Mouse (Mus musculus) right cerebral cortex, postnatal 10 days (tissue): ENCODE data around the gene Smok3c.
"Not testable (repeated sequence)": the region's sequence is repeated elsewhere in the genome, so short reads cannot be mapped to it uniquely, and the experiment has no call there.

Experiments used
- DNase-seq, 2 experiments: peaks; one replicate each; pipeline ENCODE4 v3.0.0; 2021; ENCODE audit warnings: low spot score in 2 of 2

Smok3c gene

DNA sequence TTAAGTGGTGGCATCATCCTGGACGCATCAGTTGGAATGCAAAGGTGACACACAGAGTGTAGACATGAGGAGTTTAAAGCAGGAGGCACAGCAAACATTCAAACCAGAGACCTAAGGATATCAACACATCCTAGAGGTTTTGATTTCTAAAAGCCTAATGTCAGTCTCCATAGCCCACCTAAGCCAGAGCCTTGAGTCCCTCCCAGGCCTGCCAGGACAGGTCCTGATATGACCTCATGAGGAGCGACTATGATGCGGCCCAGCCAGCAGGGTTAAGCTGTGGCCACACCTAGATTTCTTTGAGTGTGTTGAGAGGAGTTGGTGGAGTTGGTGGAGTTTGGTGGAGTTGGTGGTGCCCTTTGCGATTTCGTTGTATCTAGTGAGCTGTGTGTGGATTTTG, at the start of gene Smok3c:
Gene Smok3c, plus strand, starts transcription at position 301 of the 400 bp plus-strand sequence.
- DNase-seq: not testable (repeated sequence)

DNA sequence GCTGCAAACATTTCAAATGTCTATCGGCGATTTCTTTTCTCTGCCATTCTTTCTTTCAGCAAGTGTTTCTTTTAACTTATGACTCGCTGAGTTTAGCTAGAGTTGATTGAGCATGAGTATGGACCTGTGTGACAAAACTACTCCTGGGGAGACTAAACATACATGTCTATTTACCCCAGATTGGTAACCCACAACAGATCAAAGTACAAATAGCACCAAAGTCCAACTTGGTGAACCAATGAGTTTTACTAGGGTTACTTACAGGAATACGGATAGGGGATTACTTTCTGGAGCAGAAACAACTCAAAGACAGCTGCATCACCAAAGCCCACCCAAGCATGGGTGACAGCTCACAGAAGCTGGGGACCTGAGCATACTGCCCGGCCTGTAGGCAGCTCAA, 43.6 kb upstream of the Smok3c start:
- DNase-seq: no peak

DNA sequence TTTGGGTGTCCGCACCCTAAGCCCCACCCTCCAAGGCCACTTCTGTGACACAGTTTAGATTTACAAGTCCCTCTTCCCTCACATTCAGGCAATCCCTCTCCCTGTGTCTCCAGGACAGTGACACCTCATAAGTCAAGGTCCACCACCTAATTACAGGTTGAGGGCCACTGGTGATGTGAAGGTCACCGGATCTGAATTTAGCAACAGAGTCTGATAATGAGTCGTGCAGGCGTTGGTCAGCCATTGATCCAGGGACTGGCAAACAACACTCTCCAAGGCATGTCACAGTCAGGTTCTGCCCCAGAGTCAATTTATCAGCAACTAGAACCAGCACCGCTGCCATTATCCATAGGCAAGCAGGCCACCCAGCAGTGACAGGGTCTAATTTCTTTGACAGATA, 40.6 kb upstream of the Smok3c start:
- DNase-seq: no peak

DNA sequence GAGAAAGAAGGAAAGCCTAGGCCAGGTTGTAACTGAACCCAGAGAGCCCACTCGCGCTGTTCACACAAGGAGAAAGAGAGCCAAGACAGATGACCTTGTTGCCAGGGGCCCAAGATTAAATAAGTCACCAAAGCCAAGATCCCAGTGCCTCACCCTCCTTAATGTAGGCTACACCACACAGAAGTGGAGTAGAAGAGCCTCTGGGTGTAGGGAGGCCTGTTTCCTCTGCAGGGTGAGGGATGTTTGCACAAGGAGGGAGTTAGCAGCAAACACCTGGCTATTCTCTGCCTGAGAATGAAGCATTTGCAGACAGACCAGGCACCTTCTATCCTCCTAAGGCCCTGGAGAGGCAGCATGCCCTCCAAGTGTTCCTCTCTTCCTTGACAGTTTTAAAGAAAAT, 36.5 kb upstream of the Smok3c start:
- DNase-seq: no peak

DNA sequence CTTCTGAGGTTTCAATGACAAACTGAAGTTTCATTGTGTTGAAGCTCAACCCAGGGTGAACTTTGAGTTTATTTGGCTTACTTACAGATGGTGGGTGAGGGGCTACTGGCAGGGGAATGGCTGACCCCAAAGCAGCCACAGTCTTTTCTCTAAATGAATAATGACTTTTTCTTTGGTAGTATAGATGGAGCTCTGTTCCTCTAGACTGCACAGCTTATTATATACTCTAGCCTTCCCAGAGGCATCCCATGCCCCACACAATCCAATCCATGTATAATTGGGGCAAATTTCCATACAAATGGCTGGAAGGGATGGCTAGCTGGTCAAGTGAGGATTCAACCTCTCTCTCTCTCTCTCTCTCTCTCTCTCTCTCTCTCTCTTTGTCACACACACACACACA, 36.0 kb upstream of the Smok3c start:
- no peak for DNase-seq

DNA sequence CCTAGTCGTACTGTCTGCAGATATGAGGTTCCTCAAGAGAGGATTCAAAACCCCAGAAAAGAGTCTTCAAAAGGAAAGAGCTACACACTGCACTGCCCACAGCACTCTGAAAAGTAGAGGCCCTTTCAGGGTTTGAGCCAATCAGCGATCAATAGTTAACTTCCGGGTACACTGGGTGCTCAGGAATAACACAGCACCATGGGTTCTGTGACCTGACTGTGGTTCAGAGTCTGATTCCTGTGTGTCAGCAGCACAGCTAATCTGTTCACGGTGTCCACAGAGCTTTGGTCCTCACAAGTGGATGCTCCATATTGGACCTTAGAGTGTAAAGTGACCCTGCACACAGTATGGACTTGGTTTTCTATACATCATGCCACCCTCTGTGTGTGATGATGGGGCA, 33.4 kb upstream of the Smok3c start:
- not testable (repeated sequence) for DNase-seq

DNA sequence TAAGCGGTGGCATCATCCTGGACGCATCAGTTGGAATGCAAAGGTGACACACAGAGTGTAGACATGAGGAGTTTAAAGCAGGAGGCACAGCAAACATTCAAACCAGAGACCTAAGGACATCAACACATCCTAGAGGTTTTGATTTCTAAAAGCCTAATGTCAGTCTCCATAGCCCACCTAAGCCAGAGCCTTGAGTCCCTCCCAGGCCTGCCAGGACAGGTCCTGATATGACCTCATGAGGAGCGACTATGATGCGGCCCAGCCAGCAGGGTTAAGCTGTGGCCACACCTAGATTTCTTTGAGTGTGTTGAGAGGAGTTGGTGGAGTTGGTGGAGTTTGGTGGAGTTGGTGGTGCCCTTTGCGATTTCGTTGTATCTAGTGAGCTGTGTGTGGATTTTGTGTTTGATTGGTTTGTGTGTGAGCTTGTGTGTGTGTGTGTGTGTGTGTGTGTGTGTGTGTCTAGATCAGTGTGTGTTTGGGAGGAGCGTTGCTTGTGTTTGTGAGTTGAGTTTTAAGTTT, 32.0 kb upstream of the Smok3c start, which contains the start of the genes Smok3a and Smok3b:
Gene Smok3a, plus strand, starts transcription at position 301 of the 519 bp plus-strand sequence.
Gene Smok3b, plus strand, starts transcription at position 469 of the 519 bp plus-strand sequence.
- not testable (repeated sequence) for DNase-seq

DNA sequence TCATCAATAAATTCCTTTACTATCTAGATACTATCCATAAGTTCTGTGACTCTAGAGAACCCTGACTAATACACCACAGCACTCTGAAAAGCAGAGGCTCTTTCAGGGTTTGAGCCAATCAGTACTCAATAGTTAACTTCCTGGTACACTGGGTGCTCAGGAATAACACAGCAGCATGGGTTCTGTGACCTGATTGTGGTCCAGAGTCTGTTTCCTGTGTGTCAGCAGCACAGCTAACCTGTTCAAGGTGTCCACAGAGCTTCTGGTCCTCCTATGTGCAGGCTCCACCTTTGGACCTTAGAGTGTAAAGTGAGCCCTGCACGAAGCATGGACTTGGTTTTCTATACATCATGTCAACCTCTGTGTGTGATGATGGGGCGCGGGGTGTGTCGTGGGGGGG, 20.8 kb downstream of the Smok3c start:
- DNase-seq: no peak

DNA sequence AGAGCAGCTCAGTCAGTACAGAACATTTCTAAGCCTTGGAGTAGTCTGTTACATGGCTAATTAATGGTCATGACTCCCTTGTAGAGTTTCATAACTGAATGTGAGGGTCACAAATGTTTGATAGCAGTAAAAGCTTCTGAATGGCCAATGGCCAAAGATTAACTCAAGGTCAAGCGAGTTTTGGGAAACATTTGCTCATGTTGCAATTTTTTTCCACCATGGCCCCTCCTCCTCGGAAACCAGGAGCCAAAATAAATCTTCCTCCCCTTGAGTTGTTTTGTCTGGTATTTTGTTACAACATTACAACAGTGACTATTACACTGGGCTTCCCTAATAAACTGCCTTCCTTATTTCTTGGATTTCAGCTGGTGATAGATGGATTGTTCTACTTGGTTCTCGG, 22.7 kb downstream of the Smok3c start:
- no peak for DNase-seq

DNA sequence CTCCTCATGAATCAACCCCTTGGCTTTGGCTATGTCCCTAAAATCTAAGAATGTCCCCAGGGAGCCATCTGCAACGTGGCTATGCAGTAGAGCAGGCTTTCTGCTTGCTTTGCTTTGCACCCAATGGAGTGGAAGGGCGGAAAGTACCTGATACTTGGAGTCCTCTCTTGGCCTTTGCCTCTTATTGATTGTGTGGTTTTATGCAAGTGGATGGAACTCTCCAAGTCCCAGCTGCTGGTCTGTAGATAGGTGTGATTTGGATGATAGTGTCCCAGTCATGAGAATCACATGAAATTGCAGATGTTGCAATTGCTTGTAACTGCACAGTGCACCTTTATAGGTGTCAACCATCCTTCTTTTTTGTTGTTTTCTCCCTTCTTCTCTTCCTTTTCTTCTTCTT, 23.2 kb downstream of the Smok3c start:
- no peak for DNase-seq

DNA sequence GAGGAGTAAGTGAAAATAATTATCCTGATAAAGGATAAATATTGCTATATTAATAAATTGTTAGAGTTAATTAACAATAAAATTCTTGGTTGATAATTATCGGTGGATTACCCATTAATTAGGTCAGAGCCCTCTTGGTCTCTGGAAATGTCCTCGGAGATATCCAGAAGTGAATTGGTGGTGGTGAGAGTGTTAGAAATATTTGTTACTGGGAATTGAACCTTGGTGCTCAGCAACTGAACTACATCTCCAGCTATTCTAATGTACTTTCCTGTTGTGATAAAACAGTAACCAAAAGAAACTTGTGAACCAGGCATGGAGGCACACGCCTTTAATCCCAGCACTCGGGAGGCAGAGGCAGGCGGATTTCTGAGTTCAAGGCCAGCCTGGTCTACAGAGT, 27.5 kb downstream of the Smok3c start:
- DNase-seq: no peak

DNA sequence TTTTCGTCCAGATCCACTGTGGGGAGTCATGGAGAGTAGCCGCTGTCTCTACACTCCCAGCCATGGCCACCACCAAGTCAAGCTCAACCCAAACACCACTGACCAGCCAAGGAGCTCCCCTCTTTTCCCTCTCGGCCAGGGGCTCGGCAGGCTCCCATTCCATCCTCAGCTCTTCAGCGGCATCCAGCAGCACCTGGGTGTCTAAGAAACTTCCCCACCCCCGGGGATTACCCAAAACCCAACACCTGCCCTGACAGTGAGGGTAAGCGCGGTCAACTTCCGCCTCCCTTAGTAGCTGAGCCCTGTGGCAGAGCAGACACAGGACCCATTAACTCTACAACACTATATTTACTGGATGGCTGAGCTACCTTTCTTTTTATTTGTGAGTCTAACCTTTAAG, 28.5 kb downstream of the Smok3c start:
- no peak for DNase-seq

DNA sequence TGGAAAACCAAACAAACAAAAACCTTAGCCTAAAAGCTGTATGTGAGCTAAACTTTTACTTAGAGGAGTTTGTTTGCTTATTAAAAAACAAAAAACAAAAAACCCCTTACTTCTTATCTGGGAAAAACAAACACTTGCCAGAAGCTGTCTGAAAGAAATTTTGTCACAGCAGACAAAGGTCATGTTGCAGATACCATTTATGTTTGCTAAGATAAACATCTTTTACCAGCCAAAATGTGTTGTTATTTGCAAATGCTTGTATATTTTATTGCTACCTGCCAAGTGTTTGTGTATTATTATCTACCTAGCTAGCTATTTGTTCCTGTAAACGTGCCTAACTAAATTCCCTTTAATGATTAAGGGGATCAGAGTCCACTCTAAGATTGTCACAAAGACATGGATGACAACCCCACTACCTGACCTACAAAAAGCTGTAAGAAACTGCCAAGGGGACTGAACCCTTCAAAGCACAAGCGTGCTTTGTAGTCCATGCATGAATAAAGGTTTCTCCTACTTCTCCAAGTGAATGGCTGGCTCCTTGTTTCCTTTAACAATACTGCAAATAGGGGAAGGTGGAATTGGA, 30.4 kb downstream of the Smok3c start:
- no peak for DNase-seq

DNA sequence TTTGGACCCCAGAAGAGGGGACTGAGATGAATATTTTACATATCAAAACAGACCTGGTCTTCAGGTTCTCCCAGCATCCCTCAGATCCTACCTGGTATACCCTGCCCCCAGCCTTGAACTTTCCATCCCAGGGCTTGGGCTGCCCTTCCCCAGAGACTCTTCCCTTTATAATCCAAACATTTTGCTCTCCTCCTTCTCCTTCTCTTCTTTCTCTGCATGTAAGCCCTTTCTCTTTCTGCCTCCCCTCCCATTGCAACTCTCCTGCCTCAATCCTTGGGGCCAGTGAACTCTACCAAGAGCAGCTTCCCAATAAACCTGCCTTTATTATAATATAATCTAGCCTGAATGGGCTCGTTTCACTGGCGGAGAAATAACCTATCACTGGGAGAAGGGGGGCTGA, 30.9 kb downstream of the Smok3c start:
- no peak for DNase-seq

DNA sequence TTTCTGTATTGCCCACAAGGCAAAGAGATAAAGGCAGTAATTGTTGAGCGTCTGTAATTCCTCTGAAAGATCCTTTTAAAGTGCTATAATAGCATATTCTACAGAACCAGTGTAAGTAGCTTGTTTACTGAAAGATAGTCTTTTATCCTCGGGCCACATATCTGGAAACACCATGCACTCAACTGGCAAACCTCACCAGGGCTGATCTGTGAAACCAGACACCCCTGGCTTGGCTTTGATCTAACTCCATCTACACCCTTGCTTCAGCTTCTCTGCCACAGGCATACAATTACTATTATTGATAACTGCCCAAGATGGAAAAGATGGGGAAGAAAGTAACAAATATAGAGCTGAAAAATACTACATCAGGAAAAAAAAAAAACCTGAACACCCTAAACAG, 31.5 kb downstream of the Smok3c start:
- no peak for DNase-seq

DNA sequence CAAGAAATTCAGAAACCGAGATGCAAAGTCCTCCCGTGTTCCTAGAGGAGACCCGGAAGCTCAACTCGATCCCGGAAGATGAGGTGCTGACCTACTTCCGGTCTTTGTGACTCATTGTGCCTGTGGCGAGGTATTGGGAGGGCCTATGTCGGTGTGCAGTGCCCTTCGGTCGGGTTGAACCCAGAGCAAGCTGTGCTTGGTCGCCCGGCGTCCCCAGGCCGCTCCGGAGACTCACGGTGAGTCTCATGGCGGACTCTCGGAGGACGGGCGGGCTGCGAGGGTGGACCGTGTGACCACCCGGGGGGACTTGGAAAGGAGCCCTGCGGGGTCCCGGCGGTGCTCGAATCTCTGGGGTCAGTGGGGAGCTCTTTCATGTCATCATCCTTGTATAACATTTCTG, 32.0 kb downstream of the Smok3c start, which contains the start of gene Zkscan1:
Gene Zkscan1, plus strand, starts transcription at position 89 of the 400 bp plus-strand sequence.
- DNase-seq: peak; percentile 87 to 92

DNA sequence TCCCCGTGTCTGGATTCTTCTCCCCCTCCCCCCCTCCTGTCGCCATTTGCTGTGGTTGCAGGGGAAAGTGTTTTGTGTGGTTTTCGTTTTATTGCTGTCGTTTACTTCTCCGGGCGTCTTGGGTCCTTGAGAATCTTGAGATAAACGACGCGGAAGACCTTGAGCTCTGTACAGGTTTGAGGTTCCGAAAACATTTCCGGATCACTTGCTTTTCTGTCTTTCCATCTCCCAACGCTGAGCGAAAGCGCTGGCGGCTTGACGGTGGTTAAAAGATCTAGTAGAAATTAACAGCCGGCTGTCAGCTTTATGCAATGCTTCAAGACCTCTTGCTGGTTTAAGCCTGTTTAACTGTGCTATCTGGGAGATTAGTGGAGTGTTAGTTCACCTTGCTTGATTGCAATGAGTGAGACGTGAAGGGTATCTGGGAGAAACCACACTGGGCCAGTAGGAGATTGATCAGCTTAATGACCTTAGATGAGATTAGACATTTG, 32.5 kb downstream of the Smok3c start:
- peak; percentile 28 to 35 for DNase-seq

DNA sequence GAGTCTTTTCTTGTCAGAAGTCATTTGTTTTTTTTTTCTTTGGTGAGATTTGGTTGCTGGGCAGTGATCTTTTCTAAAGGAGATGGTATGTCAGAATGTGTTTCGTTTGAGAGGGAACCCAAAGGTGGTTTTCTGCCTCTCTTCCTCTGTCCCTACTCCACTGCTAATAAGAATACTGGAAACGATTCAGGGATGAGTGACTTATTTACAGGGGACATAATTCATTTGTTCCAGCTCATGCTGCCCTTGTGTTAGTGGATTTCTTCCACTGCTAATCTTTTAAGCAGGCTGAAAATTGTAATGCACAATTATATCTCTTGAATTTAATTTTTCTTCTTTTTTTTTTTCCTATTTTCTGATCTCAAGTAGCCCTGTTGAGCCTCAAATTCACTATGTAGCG, 33.8 kb downstream of the Smok3c start:
- DNase-seq: no peak

DNA sequence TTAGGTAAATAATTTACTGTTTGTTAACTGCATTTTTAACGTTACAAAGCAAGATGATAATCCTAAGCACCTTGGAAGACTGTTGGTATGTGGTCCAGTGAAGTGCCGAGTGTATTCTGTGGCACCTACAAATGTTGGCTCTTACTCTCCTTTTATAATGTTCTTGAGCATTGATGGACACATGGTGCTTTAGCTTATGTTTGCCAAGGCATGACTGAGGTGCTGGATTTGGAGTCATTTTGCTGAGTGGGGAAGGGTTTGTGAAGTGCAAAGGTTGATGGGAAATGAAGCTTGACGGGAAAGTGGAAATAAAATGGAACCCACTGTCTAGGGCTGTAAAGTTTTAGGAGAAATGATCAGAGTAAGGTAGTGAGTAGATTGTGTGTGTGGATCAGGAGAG, 35.4 kb downstream of the Smok3c start:
- peak in 1 of 2 experiments; percentile 1 for DNase-seq

DNA sequence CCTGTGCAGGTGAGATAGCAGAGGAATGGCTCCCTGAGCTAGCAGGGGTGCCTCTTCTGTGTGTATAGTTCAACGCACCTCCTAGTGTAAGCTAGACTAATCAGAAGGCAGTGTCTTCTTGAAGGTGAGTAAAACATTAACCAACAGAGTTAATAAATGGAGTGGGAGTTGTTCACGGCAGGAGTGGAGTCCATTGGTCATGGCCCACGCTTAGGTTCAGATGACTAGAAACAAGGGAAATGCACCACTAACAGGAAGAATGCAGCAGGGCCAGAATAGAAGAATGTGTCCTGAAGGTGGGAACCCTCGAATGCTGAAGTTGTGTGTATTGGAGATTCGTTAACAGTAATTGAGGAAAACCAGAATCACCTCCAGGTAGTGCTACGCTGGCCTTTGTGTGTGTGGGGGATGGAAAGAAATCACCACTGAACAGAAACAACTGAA, 36.1 kb downstream of the Smok3c start:
- no peak for DNase-seq

DNA sequence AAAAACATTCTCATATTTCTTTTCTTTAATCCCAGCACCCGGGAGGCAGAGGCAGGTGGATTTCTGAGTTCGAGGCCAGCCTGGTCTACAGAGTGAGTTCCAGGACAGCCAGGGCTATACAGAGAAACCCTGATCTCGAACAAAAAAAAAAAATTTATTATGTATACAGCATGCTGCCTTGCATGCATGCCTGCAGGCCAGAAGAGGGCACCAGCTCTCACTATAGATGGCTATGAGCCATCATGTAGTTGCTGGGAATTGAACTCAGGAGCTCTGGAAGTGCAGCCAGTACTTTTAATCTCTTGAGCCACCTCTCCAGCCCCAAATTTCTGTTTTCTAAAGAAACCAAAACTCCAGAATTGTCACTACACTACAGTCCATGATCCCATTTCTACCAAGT, 37.3 kb downstream of the Smok3c start:
- no peak for DNase-seq

DNA sequence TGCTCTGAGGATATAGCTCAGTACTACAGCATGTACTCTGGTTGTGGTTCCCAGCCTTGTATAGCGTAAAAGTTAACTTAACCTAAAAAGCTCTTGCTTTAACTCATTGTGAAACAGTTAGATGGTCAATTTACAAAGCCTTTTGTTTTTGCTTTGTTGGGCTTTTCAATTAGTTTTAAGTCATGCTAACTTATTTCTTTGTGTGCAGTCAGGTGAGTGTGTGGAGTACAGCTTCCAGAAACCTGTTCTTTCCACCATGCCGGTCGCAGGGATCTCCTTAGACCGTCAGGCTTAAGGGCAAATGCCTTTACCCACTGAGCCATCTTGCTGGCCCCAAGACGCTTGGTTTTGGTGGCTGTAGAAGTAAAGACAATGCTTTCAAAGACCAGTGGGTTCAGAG, 37.7 kb downstream of the Smok3c start:
- DNase-seq: no peak

DNA sequence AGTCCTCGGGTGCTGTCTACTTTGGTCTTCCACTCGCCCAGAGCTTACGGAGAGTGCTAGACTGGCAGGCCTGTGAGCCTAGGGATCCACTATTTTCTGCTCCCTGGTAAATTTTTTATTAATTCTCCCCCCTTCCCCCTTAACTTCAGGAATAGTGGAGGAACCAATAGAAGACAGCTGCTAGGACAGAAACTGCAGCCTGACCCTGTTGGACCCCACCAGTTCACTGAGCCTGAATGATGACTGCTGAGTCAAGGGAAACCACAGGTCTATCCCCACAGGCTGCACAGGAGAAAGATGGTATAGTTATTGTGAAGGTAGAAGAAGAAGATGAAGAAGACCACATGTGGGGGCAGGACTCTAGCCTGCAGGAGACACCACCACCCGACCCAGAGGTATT, 39.8 kb downstream of the Smok3c start:
- no peak for DNase-seq

DNA sequence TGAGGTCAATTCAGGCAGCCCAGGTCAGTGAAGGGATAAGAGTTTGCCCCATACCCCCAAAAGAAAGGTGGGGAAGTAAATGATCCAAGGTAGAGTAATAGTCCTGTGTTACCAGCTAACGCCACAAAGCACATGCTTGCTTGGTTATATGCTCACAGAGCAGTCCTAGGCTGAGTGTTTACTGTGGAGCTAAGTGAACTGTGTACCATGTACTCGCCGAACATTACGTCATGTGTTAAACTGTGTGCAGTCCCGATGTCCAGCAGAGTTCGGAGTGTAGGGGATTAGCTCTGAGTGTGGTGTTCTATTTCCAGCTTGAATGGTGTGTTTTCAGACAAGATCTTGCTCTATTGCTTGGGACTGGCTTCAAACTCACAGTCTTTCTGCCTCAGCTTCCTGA, 41.5 kb downstream of the Smok3c start:
- DNase-seq: no peak
